Mouse (Mus musculus) fibroblast of lung, adult 2 months (primary cell): ENCODE measurements around the gene Asic2.

Experiments
- DNase-seq: peaks from one replicate; pipeline ENCODE4 v3.0.0-alpha.2; 2011; ENCODE audit warnings: low read depth

Asic2 gene

GRCm38 (mm10) chr11:80903426-80903825 lies 1064.8 kb downstream of the Asic2 start:
- DNase-seq: no peak

GRCm38 (mm10) chr11:80902664-80903063 lies 1065.6 kb downstream of the Asic2 start:
- DNase-seq: peak; percentile 16

GRCm38 (mm10) chr11:80900555-80900954 lies 1067.7 kb downstream of the Asic2 start:
- DNase-seq: no peak

- no peak for DNase-seq
Observed at GRCm38 (mm10) chr11:80895853-80896252, 1072.4 kb downstream of the Asic2 start.

DNA sequence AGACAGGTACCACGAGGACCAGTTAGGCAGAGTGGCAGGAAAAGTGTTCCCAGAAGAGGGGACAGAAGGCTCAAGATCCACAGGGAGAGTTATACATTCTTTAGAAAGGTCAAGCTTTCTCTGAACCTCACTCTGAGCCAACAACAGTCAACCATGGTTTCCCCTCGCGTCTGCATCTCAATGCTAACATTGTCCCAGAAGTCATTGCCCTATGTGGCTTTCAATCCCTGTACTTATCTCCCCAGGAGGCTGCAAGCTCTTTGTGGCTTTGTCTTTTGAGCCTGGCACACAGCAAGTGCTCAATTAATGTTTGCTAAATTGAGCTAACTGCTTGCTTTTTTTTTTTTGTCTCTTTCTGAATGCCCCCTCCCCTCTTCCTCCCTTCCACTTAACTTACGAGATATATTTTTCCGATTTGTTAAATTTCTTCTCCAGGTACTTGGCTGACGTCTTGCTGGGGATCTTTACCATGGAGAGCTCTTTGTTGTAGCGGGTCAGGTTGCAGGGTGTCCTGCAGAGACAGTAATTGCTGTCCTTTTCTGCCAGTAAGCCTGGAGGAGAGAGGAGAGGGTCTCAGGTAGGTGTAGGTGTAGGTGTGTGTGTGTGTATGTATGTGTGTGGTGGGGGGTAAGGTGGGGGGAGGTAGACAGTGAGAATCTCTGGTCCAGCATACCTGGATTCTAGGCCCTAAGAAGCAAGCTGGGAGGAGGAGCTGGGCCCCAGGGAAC lies 1078.8 kb downstream of the Asic2 start:
- no peak for DNase-seq

DNA sequence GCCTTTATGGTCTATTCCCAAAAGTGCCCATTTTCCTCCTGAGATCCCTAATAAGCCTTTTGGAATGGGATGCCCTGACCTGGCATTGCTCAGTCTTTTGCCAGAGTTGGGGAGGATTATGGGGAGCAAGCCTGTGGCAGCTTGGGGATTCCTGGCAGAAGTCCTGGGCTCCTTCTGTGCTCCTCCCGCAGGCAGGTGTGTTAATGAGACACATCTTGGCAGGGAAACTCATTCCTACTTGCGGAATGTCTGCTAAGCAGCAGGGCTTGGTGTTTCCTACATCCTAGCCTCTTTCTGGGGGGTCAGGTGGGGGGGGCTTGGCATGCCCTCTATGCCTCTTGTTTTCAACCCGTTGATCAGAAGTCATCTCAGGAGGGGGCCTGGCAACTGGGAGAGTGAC lies 1081.2 kb downstream of the Asic2 start:
- DNase-seq: no peak

- no peak for DNase-seq
Observed at GRCm38 (mm10) chr11:80886365-80886764, 1081.9 kb downstream of the Asic2 start.

GRCm38 (mm10) chr11:80884521-80885231 lies 1083.6 kb downstream of the Asic2 start:
- no peak for DNase-seq

- no peak for DNase-seq
Observed at GRCm38 (mm10) chr11:80882229-80882810, 1085.9 kb downstream of the Asic2 start.

GRCm38 (mm10) chr11:80878026-80878425 lies 1090.2 kb downstream of the Asic2 start:
- DNase-seq: no peak

GRCm38 (mm10) chr11:80877131-80877651 lies 1091.1 kb downstream of the Asic2 start:
- peak; percentile 96 for DNase-seq

DNA sequence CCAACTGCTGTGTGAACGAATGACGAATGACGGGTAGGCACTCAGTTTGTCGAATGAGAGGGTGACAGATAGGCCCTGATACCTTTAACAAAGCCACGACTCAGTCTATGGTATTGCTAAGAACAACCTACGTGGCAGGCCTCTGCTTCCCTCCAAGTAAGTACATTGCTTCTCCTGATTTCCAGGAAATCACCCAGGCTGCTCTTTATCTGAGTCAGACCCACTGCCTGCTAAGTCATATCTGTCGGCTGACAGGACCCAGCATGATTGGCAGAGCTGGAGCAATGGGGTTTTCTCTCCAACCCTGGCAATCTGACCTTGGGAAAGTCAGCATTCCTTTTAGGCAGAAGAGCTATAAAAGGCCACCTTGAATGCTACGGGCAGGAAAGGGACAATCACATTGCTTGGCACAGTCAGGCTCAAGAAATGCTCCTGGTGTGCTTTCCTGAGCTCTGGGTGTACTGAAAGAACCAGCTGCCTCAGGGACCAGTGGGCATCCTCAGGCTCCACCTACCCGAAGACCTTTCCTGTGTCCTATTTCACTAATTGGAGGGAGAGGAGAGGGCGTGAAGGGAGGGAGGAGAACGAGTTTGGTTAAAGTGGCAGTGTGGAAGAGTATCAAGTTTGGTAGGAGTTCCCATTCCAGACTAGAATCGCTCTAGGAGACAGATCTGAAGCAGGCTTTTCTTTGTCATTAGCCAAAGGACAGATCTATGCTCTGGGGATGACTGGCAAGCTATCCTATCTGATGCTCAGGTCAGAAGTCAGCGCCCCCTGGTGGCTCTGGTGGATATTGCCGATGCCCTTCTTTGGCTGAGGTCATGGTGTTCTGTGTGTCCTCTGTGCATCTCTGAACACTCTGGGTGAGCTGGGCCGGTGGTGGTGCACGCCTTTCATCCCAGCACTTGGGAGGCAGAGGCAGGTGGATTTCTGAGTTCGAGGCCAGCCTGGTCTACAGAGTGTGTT lies 1095.5 kb downstream of the Asic2 start:
- no peak for DNase-seq

DNA sequence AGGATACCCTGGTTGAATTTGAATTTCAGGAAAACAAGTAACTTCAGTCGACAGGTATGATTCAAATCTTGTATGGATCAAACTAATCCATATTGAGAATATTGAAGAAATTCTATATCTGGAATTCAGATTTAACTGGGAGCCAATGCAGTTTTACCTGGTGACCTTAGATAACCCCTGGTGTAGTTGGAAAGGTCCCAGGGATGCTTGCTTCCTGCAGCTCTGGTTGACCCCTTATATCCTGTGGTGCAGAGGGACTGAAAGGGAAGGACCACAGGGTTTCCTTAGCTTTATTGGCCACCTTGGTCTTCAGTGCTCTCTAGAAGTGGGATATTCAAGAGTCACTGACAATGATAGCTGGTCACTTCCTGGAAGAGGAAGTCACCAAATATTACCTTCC lies 1100.2 kb downstream of the Asic2 start:
- no peak for DNase-seq

- DNase-seq: no peak
Observed at GRCm38 (mm10) chr11:80862941-80863340, 1105.3 kb downstream of the Asic2 start.

GRCm38 (mm10) chr11:80858065-80858464 lies 1110.2 kb downstream of the Asic2 start, which contains the start of gene Spaca3:
Gene Spaca3, plus strand, starts transcription at chr11:80858365.
- DNase-seq: no peak

DNA sequence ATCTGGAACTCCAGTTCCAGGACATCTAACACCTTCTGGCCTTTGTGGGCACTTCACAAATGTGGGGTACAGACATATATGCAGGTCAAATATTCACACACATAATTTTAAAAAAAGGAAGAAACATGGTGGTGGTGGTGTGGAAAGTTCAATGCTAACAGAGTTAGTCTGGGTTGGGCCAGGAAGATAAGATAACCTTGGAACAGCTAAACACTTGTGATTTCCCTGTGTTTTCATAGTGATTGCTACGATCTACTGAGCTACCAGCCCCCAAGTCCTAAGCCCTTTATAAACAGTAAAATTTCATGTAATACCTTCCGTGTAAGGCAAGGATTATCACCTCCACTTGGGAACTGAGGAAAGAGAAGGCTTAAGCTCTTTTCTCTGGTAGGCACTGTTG lies 1111.4 kb downstream of the Asic2 start:
- no peak for DNase-seq

DNA sequence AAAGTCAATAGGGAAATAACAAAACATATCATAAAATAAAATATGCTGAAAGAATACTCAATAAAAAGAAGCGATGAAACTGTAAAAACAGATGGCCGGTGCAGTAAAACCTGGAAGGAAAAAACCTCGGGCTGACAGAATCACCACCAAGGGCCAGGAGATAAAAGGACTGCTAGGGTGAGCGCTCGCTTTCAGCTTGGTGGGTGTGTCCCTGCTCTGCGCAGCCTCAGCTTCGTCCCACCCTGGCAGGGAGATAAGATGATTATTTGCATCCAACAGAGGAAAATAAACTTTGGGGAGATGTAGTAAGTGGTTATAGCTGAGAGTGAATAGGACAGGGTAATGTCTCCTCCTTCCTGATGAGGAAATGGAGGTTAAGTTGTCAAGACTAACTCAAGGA lies 1113.3 kb downstream of the Asic2 start:
- no peak for DNase-seq

DNA sequence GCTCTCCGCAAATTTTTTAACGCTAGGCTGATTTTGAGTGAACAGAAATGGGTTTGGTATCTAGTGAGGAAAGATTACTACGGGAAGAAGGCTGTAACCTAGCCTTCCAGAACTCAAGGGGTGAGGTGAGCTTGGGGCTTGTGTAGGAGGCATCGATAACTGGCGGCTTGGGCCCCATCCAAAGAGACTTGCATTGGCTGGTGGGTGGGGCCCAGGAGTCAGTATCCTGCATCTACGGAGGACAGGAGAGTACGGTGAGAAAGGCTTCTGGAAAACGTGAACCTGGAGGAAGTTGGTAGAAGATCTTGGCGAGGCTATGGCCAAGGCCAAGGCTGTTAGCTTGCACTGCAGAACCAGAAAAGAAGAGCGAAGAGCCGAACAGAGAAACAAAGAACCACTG lies 1113.8 kb downstream of the Asic2 start:
- DNase-seq: no peak

DNA sequence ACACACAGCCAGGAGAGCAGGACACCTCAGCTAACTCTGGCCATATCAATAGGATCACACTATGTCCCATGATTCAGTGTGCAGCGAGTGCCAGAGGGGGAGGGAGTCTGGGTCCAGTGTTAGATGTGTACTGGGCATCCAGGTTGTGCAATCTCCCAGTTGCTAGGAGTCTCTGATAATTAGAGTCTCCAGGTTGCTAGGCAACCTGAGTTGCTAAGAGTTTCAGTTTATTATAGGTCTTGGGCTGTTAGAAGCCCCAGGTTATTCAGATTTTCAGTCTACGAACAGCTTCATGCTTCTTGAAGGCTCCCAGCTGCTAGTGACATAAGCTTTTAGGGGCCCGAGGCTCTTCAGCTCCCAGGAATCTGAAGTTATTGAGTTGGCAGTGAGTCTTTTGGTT lies 1115.2 kb downstream of the Asic2 start:
- DNase-seq: no peak

DNA sequence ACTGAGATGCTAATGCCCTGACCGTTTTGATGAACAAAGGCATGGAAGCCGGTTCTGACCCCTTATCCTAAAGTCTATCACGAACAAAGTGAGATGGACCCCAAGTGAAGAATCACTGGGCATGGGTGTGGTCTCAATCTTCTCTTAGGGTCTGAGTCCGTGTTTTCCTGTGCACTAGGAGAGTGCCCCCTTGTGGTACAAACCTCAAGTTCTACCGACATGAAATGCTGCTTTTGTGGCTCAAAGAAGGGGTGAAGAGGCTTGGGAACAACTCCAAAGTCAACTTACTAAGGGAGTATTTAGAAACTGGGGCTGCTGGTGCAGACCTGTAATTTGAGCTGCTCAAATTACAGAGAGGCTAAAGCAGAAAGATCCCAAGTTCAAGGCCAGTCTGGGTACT lies 1116.4 kb downstream of the Asic2 start:
- DNase-seq: no peak

DNA sequence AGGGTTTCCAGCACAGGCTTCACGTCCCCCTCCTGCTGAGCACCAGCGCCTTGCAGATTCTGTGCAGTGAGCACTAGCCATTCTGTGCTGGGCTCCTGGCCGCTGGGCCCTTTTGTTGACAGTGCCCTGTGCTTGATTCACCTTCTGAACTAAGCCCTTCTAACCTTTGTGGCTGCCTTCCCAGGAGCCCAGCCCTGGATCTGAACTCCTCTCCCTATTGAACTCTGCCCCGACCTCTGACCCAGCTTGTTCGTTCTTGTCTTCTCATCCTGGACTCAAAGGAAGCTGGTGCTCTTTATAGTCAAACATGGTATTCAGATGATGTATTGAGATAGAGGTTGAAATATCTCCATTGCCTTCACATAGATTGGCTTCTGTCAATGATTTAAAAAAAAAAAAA lies 1120.1 kb downstream of the Asic2 start:
- DNase-seq: no peak

GRCm38 (mm10) chr11:80846115-80846514 lies 1122.1 kb downstream of the Asic2 start:
- no peak for DNase-seq
